Comparison of ENCODE assay signal across 14 mouse cellular contexts in genomic region chr15:77887093-77887488, GRCm38 (mm10). TPM values are rescaled to one million over a fixed set of nuclear protein-coding genes. Genes with fewer than 3 reads are reported as not detected.
DNase-seq lines count a peak whose midpoint lies in the region; ATAC-seq and TF ChIP-seq lines count a peak whose summit lies in the region.
"Had no signal": no experiment of that assay in that cellular context is flagged by ENCODE, and none has a peak within 500 bp of the region (broad histone marks: within the 10 kb centered on the region; RNA-seq: fewer than 3 reads in every experiment).

No protein-coding gene starts in this region.

- WGBS in intestine, embryonic 14.5 days: 77% methylated on average over 1 of the region's 1 CpGs
- 69% methylated on average over 1 of the region's 1 CpGs for WGBS in intestine, postnatal 0 days
- WGBS in midbrain, embryonic 10.5 days: 60% methylated on average over 1 of the region's 1 CpGs
- WGBS in midbrain, embryonic 14.5 days: 47% methylated on average over 1 of the region's 1 CpGs
- 37% methylated on average over 1 of the region's 1 CpGs for WGBS in stomach, embryonic 16.5 days

- H3K36me3 ChIP-seq in intestine, embryonic 14.5 days (ENCODE audit: control insufficient read depth, insufficient read depth, low read length): no peaks in the 10 kb centered on the region
- no peaks in the 10 kb centered on the region for H3K36me3 ChIP-seq in intestine, postnatal 0 days (ENCODE audit: control insufficient read depth, insufficient read depth)
- H3K36me3 ChIP-seq in midbrain, embryonic 10.5 days: no peaks in the 10 kb centered on the region
- H3K36me3 ChIP-seq in midbrain, embryonic 14.5 days (ENCODE audit: control insufficient read depth, insufficient read depth, low read length): no peaks in the 10 kb centered on the region
- no peaks in the 10 kb centered on the region for H3K36me3 ChIP-seq in stomach, embryonic 16.5 days (ENCODE audit: control insufficient read depth, insufficient read depth, low read length)
- H3K36me3 ChIP-seq: embryonic facial prominence, embryonic 13.5 days; heart, embryonic 12.5 days; hindbrain, embryonic 15.5 days; midbrain, embryonic 13.5 days; neural tube, embryonic 15.5 days had no signal

- H3K9me3 ChIP-seq in intestine, embryonic 14.5 days (ENCODE audit: control insufficient read depth, low read length): no peaks in the 10 kb centered on the region
- H3K9me3 ChIP-seq in intestine, postnatal 0 days (ENCODE audit: control insufficient read depth): no peaks in the 10 kb centered on the region
- no peaks in the 10 kb centered on the region for H3K9me3 ChIP-seq in midbrain, embryonic 10.5 days (replicated peaks)
- H3K9me3 ChIP-seq in midbrain, embryonic 14.5 days (ENCODE audit: control insufficient read depth, low read length): no peaks in the 10 kb centered on the region
- no peaks in the 10 kb centered on the region for H3K9me3 ChIP-seq in stomach, embryonic 16.5 days (replicated peaks; ENCODE audit: control insufficient read depth, low read length)
- H3K9me3 ChIP-seq: embryonic facial prominence, embryonic 13.5 days; heart, embryonic 12.5 days; hindbrain, embryonic 15.5 days; midbrain, embryonic 13.5 days; neural tube, embryonic 15.5 days had no signal

- no peak for ATAC-seq in intestine, embryonic 14.5 days (replicated peaks; ENCODE audit: low FRiP score, low TSS enrichment, low read depth)
- ATAC-seq in intestine, postnatal 0 days: no peak
- no peak for ATAC-seq in midbrain, embryonic 14.5 days (ENCODE audit: low FRiP score, low TSS enrichment)
- ATAC-seq in stomach, embryonic 16.5 days (ENCODE audit: insufficient read depth, low FRiP score): no peak
- ATAC-seq: midbrain, embryonic 13.5 days had no signal

- TF ChIP-seq CTCF in intestine, postnatal 0 days (IDR thresholded peaks at IDR 0.05; ENCODE audit: low read depth): no peak

- peaks cover 32% of the 10 kb centered on the region for H3K4me1 ChIP-seq in intestine, embryonic 14.5 days (replicated peaks; ENCODE audit: control insufficient read depth, insufficient read depth, low read length)
- peaks cover 8% of the 10 kb centered on the region; the same call in 1 of the 2 replicates for H3K4me1 ChIP-seq in intestine, postnatal 0 days (replicated peaks; ENCODE audit: control insufficient read depth, insufficient read depth, low read length)
- H3K4me1 ChIP-seq in midbrain, embryonic 10.5 days: peaks cover 33% of the 10 kb centered on the region
- H3K4me1 ChIP-seq in midbrain, embryonic 14.5 days (ENCODE audit: control insufficient read depth, insufficient read depth, low read length): no peaks in the 10 kb centered on the region
- peaks cover 23% of the 10 kb centered on the region for H3K4me1 ChIP-seq in stomach, embryonic 16.5 days (ENCODE audit: control insufficient read depth, insufficient read depth, low read length)
- H3K4me1 ChIP-seq: hindbrain, embryonic 15.5 days; midbrain, embryonic 13.5 days had no signal

- no peak overlapping the region for H3K9ac ChIP-seq in intestine, embryonic 14.5 days (ENCODE audit: low read length)
- no peak overlapping the region for H3K9ac ChIP-seq in intestine, postnatal 0 days (ENCODE audit: low read depth, low read length)
- H3K9ac ChIP-seq in midbrain, embryonic 14.5 days (replicated peaks; ENCODE audit: low read length): no peak overlapping the region
- no peak overlapping the region for H3K9ac ChIP-seq in stomach, embryonic 16.5 days (ENCODE audit: low read length)
- H3K9ac ChIP-seq: embryonic facial prominence, embryonic 13.5 days; heart, embryonic 12.5 days; hindbrain, embryonic 15.5 days; midbrain, embryonic 13.5 days; neural tube, embryonic 15.5 days had no signal

- no peak for DNase-seq in intestine, embryonic 14.5 days (ENCODE audit: low spot score)
- DNase-seq in midbrain, embryonic 10.5 days (ENCODE audit: low spot score): no peak
- no peak for DNase-seq in midbrain, embryonic 14.5 days
- DNase-seq in Muller cell, postnatal 12 days (ENCODE audit: inconsistent ontology term): peak; percentile 37
- DNase-seq in ovary, postnatal 14 days (ENCODE audit: low spot score): no peak
- DNase-seq in cerebellum, postnatal 36 days: no peak
- DNase-seq: adrenal gland, adult 8-10 months had no signal

- peak overlapping the region; percentile 22; the same call in 1 of the 2 replicates for H3K27ac ChIP-seq in intestine, embryonic 14.5 days (ENCODE audit: low read depth)
- no peak overlapping the region for H3K27ac ChIP-seq in intestine, postnatal 0 days (ENCODE audit: low read depth, low read length)
- 0 out of 2 replicates have a peak overlapping the region, but pooled peaks have one; percentile 38 for H3K27ac ChIP-seq in midbrain, embryonic 10.5 days (replicated peaks)
- no peak overlapping the region for H3K27ac ChIP-seq in midbrain, embryonic 14.5 days (replicated peaks; ENCODE audit: low read depth, low read length)
- peak overlapping the region; percentile 27; the same call in 1 of the 2 replicates for H3K27ac ChIP-seq in stomach, embryonic 16.5 days (ENCODE audit: low read length)
- H3K27ac ChIP-seq: embryonic facial prominence, embryonic 13.5 days; hindbrain, embryonic 15.5 days; midbrain, embryonic 13.5 days; neural tube, embryonic 15.5 days had no signal

- H3K4me2 ChIP-seq in intestine, embryonic 14.5 days (ENCODE audit: low read length): no peak overlapping the region
- H3K4me2 ChIP-seq in intestine, postnatal 0 days (replicated peaks; ENCODE audit: low read depth): no peak overlapping the region
- H3K4me2 ChIP-seq in midbrain, embryonic 14.5 days (ENCODE audit: low read length): no peak overlapping the region
- H3K4me2 ChIP-seq in stomach, embryonic 16.5 days (ENCODE audit: low read depth, low read length): no peak overlapping the region
- H3K4me2 ChIP-seq: embryonic facial prominence, embryonic 13.5 days; heart, embryonic 12.5 days; hindbrain, embryonic 15.5 days; midbrain, embryonic 13.5 days; neural tube, embryonic 15.5 days had no signal

- no peaks in the 10 kb centered on the region for H3K27me3 ChIP-seq in intestine, embryonic 14.5 days (replicated peaks; ENCODE audit: control insufficient read depth, insufficient read depth, low read length)
- no peaks in the 10 kb centered on the region for H3K27me3 ChIP-seq in intestine, postnatal 0 days (replicated peaks; ENCODE audit: control insufficient read depth, insufficient read depth, low read length)
- H3K27me3 ChIP-seq in midbrain, embryonic 10.5 days (ENCODE audit: low read depth, poor library complexity, severe bottlenecking): no peaks in the 10 kb centered on the region
- H3K27me3 ChIP-seq in midbrain, embryonic 14.5 days (ENCODE audit: control insufficient read depth, insufficient read depth, low read length): no peaks in the 10 kb centered on the region
- no peaks in the 10 kb centered on the region for H3K27me3 ChIP-seq in stomach, embryonic 16.5 days (ENCODE audit: control insufficient read depth, insufficient read depth, low read length)
- H3K27me3 ChIP-seq: embryonic facial prominence, embryonic 13.5 days; heart, embryonic 12.5 days; hindbrain, embryonic 15.5 days; midbrain, embryonic 13.5 days; neural tube, embryonic 15.5 days had no signal

- H3K4me3 ChIP-seq in intestine, embryonic 14.5 days (ENCODE audit: low read depth, low read length): no peak overlapping the region
- no peak overlapping the region for H3K4me3 ChIP-seq in intestine, postnatal 0 days (ENCODE audit: low read depth, low read length)
- H3K4me3 ChIP-seq in midbrain, embryonic 10.5 days: no peak overlapping the region
- no peak overlapping the region for H3K4me3 ChIP-seq in midbrain, embryonic 14.5 days (replicated peaks; ENCODE audit: low read depth, low read length)
- no peak overlapping the region for H3K4me3 ChIP-seq in stomach, embryonic 16.5 days (replicated peaks; ENCODE audit: low read length)
- H3K4me3 ChIP-seq: embryonic facial prominence, embryonic 13.5 days; heart, embryonic 12.5 days; hindbrain, embryonic 15.5 days; midbrain, embryonic 13.5 days; neural tube, embryonic 15.5 days had no signal

RNA-seq across cellular contexts. Expression of gene Txn2, which starts 41.7 kb away (rescaled TPM):
- polyA plus RNA-seq in intestine, embryonic 14.5 days (2014; fragmentation: Nextera tagmentation; extraction: Ambion mirVana): 324 and 325 TPM in 2 replicates
- 165 and 173 TPM in 2 replicates for polyA plus RNA-seq in intestine, postnatal 0 days (2015; fragmentation: Nextera tagmentation; extraction: Ambion mirVana)
- polyA plus RNA-seq in midbrain, embryonic 10.5 days (2016; fragmentation: Nextera tagmentation; extraction: Ambion mirVana): 285 and 291 TPM in 2 replicates
- polyA plus RNA-seq in midbrain, embryonic 14.5 days (2014; fragmentation: Nextera tagmentation; extraction: Ambion mirVana): 219 and 234 TPM in 2 replicates
- polyA plus RNA-seq in stomach, embryonic 16.5 days (2015; fragmentation: Nextera tagmentation; extraction: Ambion mirVana): 232 and 253 TPM in 2 replicates

RNA-seq across cellular contexts. Expression of gene Myh9, which starts 45.1 kb away (rescaled TPM):
- polyA plus RNA-seq in intestine, embryonic 14.5 days (2014; fragmentation: Nextera tagmentation; extraction: Ambion mirVana): 67.9 and 72.2 TPM in 2 replicates
- 25.7 and 27.7 TPM in 2 replicates for polyA plus RNA-seq in intestine, postnatal 0 days (2015; fragmentation: Nextera tagmentation; extraction: Ambion mirVana)
- 29.0 and 29.4 TPM in 2 replicates for polyA plus RNA-seq in midbrain, embryonic 10.5 days (2016; fragmentation: Nextera tagmentation; extraction: Ambion mirVana)
- polyA plus RNA-seq in midbrain, embryonic 14.5 days (2014; fragmentation: Nextera tagmentation; extraction: Ambion mirVana): 7.3 and 14.8 TPM in 2 replicates
- 54.5 and 63.5 TPM in 2 replicates for polyA plus RNA-seq in stomach, embryonic 16.5 days (2015; fragmentation: Nextera tagmentation; extraction: Ambion mirVana)

Comparison
In these comparisons a context has a peak if more than half of its experiments do, and no peak if none do; other contexts are left out.
1. H3K27ac ChIP-seq: peak in intestine, embryonic 14.5 days (single experiment), midbrain, embryonic 10.5 days (single experiment) and stomach, embryonic 16.5 days (single experiment); none in intestine, postnatal 0 days (single experiment) and midbrain, embryonic 14.5 days (single experiment).